17 mouse cellular contexts compared by ENCODE assay signal in the genomic region with DNA sequence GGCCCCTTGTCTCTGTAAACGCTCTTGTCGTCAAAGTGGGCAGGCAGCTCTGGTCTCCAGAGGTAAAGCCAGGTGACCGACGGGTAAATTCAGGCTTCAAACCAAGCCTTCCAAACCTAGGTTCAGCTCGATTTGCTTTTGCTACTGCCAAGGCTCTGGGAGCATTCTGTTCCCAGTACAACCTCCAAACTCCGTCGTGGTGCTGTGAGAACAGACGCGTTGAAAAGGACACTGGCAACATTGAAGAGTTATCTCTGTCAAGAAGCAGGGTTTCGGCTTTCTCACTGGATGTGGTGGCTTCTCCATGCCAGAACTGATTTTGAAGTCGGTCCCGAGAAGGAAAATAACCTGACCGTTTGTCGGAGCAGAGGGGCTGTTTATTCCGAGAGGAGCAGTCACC. TPM values are rescaled to one million over a fixed set of nuclear protein-coding genes. Genes with fewer than 3 reads are reported as not detected.
A peak's percentile ranks its signal among the peaks of the same experiment; 100 is the strongest.
DNase-seq lines count a peak whose midpoint lies in the region; ATAC-seq and TF ChIP-seq lines count a peak whose summit lies in the region.
"Had no signal": no experiment of that assay in that cellular context is flagged by ENCODE, and none has a peak within 500 bp of the region (broad histone marks: within the 10 kb centered on the region; RNA-seq: fewer than 3 reads in every experiment).

No protein-coding gene starts in this region.

- no peak for ATAC-seq in heart, embryonic 11.5 days (replicated peaks; ENCODE audit: insufficient number of reproducible peaks, low FRiP score, low TSS enrichment)
- no peak for ATAC-seq in liver, embryonic 13.5 days (ENCODE audit: low read depth)
- ATAC-seq in megakaryocyte, adult 5-6 weeks (ENCODE audit: poor library complexity, severe bottlenecking), result no peak
- ATAC-seq in erythroid progenitor cell, adult 5-6 weeks (replicated peaks; ENCODE audit: low FRiP score, poor library complexity, severe bottlenecking), result no peak
- ATAC-seq: intestine, postnatal 0 days had no signal

- DNase-seq in gastrocnemius, adult 18-20 months (ENCODE audit: low spot score), result peak; percentile 79
- DNase-seq in gastrocnemius, postnatal 4 days (ENCODE audit: low spot score in 2 of 2), result no peak
- no peak for DNase-seq in left cerebral cortex, adult 2 months (ENCODE audit: extremely low spot score in 1 of 2, low spot score in 2 of 2)
- DNase-seq in left cerebral cortex, postnatal 36 days (ENCODE audit: low spot score in 2 of 2), result no peak
- DNase-seq in liver, embryonic 13.5 days, result no peak
- DNase-seq: adrenal gland, postnatal 14 days; kidney, postnatal 14 days; retina, postnatal 1 day; thymus, postnatal 25 days had no signal

- H3K9ac ChIP-seq in heart, embryonic 11.5 days (ENCODE audit: low read depth, low read length), result no peak overlapping the region
- no peak overlapping the region; the same call in 1 of the 2 replicates for H3K9ac ChIP-seq in liver, embryonic 13.5 days
- H3K9ac ChIP-seq: embryonic facial prominence, embryonic 13.5 days; forebrain, embryonic 12.5 days; hindbrain, embryonic 15.5 days had no signal

- H3K4me3 ChIP-seq in left cerebral cortex, adult 2 months, result 0 out of 2 replicates have a peak overlapping the region, but pooled peaks have one; percentile 19
- H3K4me3 ChIP-seq in heart, embryonic 11.5 days (ENCODE audit: low read depth, low read length), result peak overlapping the region; percentile 10; the same call in 1 of the 2 replicates
- H3K4me3 ChIP-seq in liver, embryonic 13.5 days (replicated peaks), result peak overlapping the region; percentile 20
- H3K4me3 ChIP-seq: embryonic facial prominence, embryonic 13.5 days; forebrain, embryonic 12.5 days; hindbrain, embryonic 15.5 days; midbrain, embryonic 10.5 days had no signal

- WGBS in heart, embryonic 11.5 days (ENCODE audit: insufficient replicate concordance), result 46% methylated on average over 15 of the region's 15 CpGs
- WGBS in liver, embryonic 13.5 days (ENCODE audit: insufficient replicate concordance), result 71% methylated on average over 15 of the region's 15 CpGs

- no peaks in the 10 kb centered on the region for H3K27me3 ChIP-seq in heart, embryonic 11.5 days (ENCODE audit: control insufficient read depth, insufficient read depth, low read length)
- H3K27me3 ChIP-seq in liver, embryonic 13.5 days, result no peaks in the 10 kb centered on the region
- H3K27me3 ChIP-seq: embryonic facial prominence, embryonic 13.5 days; forebrain, embryonic 12.5 days; hindbrain, embryonic 15.5 days had no signal

- intact Hi-C loops in left cerebral cortex, adult 2 months (cut with DNase I), result loop anchor here (10.0 kb wide), 1 partner anchor 89 kb away; no protein-coding TSS in a partner anchor
- intact Hi-C loops in left cerebral cortex, postnatal 36 days (cut with DNase I), result no loop called here

- no peaks in the 10 kb centered on the region for H3K9me3 ChIP-seq in heart, embryonic 11.5 days (replicated peaks; ENCODE audit: control insufficient read depth, low read length)
- H3K9me3 ChIP-seq in liver, embryonic 13.5 days (replicated peaks), result no peaks in the 10 kb centered on the region
- H3K9me3 ChIP-seq: embryonic facial prominence, embryonic 13.5 days; forebrain, embryonic 12.5 days; hindbrain, embryonic 15.5 days; midbrain, embryonic 10.5 days had no signal

- H3K4me2 ChIP-seq in heart, embryonic 11.5 days, result peak overlapping the region; percentile 48
- peak overlapping the region; percentile 52 for H3K4me2 ChIP-seq in liver, embryonic 13.5 days
- H3K4me2 ChIP-seq: embryonic facial prominence, embryonic 13.5 days; forebrain, embryonic 12.5 days; hindbrain, embryonic 15.5 days had no signal

- no peak for TF ChIP-seq CTCF in left cerebral cortex, adult 2 months (IDR thresholded peaks at IDR 0.05)

- peak overlapping the region; percentile 37 for H3K27ac ChIP-seq in left cerebral cortex, adult 2 months
- H3K27ac ChIP-seq in heart, embryonic 11.5 days (ENCODE audit: low read depth, low read length), result no peak overlapping the region
- H3K27ac ChIP-seq in liver, embryonic 13.5 days, result no peak overlapping the region; the same call in 1 of the 2 replicates
- H3K27ac ChIP-seq: embryonic facial prominence, embryonic 13.5 days; forebrain, embryonic 12.5 days; hindbrain, embryonic 15.5 days; midbrain, embryonic 10.5 days had no signal

- peaks cover 21% of the 10 kb centered on the region for H3K4me1 ChIP-seq in heart, embryonic 11.5 days (ENCODE audit: control insufficient read depth, insufficient read depth, low read length)
- H3K4me1 ChIP-seq in liver, embryonic 13.5 days (replicated peaks), result peaks cover 69% of the 10 kb centered on the region
- H3K4me1 ChIP-seq: embryonic facial prominence, embryonic 13.5 days had no signal

- no peaks in the 10 kb centered on the region for H3K36me3 ChIP-seq in heart, embryonic 11.5 days (ENCODE audit: control insufficient read depth, insufficient read depth, low read length)
- peaks cover 12% of the 10 kb centered on the region; the same call in 1 of the 2 replicates for H3K36me3 ChIP-seq in liver, embryonic 13.5 days
- H3K36me3 ChIP-seq: embryonic facial prominence, embryonic 13.5 days; hindbrain, embryonic 15.5 days; midbrain, embryonic 10.5 days had no signal

RNA-seq across cellular contexts. Expression of gene Ank, which starts 9.5 kb away (rescaled TPM):
- total RNA-seq in gastrocnemius, adult 18-20 months (2021), result 100 to 1,000 TPM; 128 to 153 TPM
- 10 to 100 TPM; 21.5 to 26.0 TPM for total RNA-seq in gastrocnemius, postnatal 4 days (2021)
- 100 to 1,000 TPM; 173 to 176 TPM for total RNA-seq in left cerebral cortex, adult 2 months (2021)
- 100 to 1,000 TPM; 173 to 186 TPM for total RNA-seq in left cerebral cortex, postnatal 36 days (2021)
- 11.9 and 13.5 TPM in 2 replicates for polyA plus RNA-seq in heart, embryonic 11.5 days (2014; fragmentation: Nextera tagmentation; extraction: Ambion mirVana)
- polyA plus RNA-seq in liver, embryonic 13.5 days (2015; fragmentation: Nextera tagmentation; extraction: Ambion mirVana), result 11.1 and 11.8 TPM in 2 replicates
- total RNA-seq in megakaryocyte, adult 5-6 weeks (2015), result 44.6 and 46.5 TPM in 2 replicates
- 12.7 and 15.5 TPM in 2 replicates for total RNA-seq in megakaryocyte, adult 5-6 weeks (2017)
- total RNA-seq in erythroid progenitor cell, adult 5-6 weeks (2015; ENCODE audit: low replicate concordance), result 137 and 158 TPM in 2 replicates
- total RNA-seq in erythroid progenitor cell, adult 5-6 weeks (2017; ENCODE audit: low replicate concordance), result 64.9 and 79.8 TPM in 2 replicates
